Mouse (Mus musculus) megakaryocyte, embryonic 14.5 days (primary cell): ENCODE measurements at regions not wholly inside any gene's neighbourhood (a gene's known extent, or its start where the extent isn't known, plus 50 kb on each side); places are given as distances from the start of the nearest gene placed in this dataset.

Experiments used
- FLI1 ChIP-seq: IDR thresholded peaks from 2 replicates; pipeline ENCODE4 v1.6.1; 2012; ENCODE audit warnings: low read length, inconsistent platforms, mixed read lengths
- GATA1 ChIP-seq: IDR thresholded peaks from 3 replicates; pipeline ENCODE4 v1.6.1; 2012; ENCODE audit warnings: mixed read lengths, low read length, inconsistent platforms, borderline replicate concordance

GRCm38 (mm10) chr12:39594726-39595125, 443.1 kb downstream of the Arl4a start:
- TF ChIP-seq FLI1 (no peak), GATA1 (no peak)
